Mouse (Mus musculus): ENCODE data around the gene Spint2.

- TF ChIP-seq CTCF (IDR thresholded peaks at IDR 0.05; ENCODE audit: control insufficient read depth, insufficient read depth, low read length) (no peak), POLR2A (IDR thresholded peaks at IDR 0.05; ENCODE audit: borderline replicate concordance, control insufficient read depth, low read depth, low read length) (no peak)
Observed at GRCm38 (mm10) chr7:29255875-29256274, 25.8 kb downstream of the Spint2 start.

All from bone marrow, adult 2 months (tissue).